Mouse (Mus musculus) gastrocnemius, adult 18-20 months (tissue): ENCODE results near the gene Itm2a. TPM values are rescaled to one million over a fixed set of nuclear protein-coding genes. Genes with fewer than 3 reads are reported as not detected.

ENCODE experiments used
- DNase-seq: peaks from one replicate; pipeline ENCODE4 v3.0.0; 2021; ENCODE audit warnings: low spot score
- long read RNA-seq, 2 experiments: library from polyadenylated mRNA; stranded (forward); transcript quantifications; one replicate each; pipeline ENCODE4 v2.0.0; 2021
- total RNA-seq, 2 experiments: library from RNA; stranded (reverse); gene quantifications; 2 replicates each; pipeline ENCODE4 v1.2.3; 2021

Gene Itm2a
- 100 to 1,000 TPM in 1 of 2 experiments, 10 to 100 TPM in 1; 52.4 to 105 TPM for total RNA-seq
- long read RNA-seq, experiment 1, transcript Itm2a-201 (6 exons, 1,744 nt), result major isoform, 154 of 157 reads
- long read RNA-seq, experiment 1, partial matches to known transcripts, result 3 of 157 reads
- long read RNA-seq, experiment 1, other reads (novel, unspliced or antisense), result 0 of 157 reads
- long read RNA-seq, experiment 2, transcript Itm2a-201 (6 exons, 1,744 nt), result major isoform, 119 of 125 reads
- long read RNA-seq, experiment 2, partial matches to known transcripts, result 4 of 125 reads
- long read RNA-seq, experiment 2, other reads (novel, unspliced or antisense), result 2 of 125 reads

- DNase-seq, result peak; percentile 10
Observed at GRCm38 (mm10) chrX:107402915-107403912, at the start of gene Itm2a. TSS of gene Itm2a (minus strand) at chrX:107403376.

- no peak for DNase-seq
Observed at GRCm38 (mm10) chrX:107435887-107436286, 32.7 kb upstream of the Itm2a start.

GRCm38 (mm10) chrX:107421304-107421703 is 18.1 kb upstream of the Itm2a start:
- DNase-seq, result no peak

DNA sequence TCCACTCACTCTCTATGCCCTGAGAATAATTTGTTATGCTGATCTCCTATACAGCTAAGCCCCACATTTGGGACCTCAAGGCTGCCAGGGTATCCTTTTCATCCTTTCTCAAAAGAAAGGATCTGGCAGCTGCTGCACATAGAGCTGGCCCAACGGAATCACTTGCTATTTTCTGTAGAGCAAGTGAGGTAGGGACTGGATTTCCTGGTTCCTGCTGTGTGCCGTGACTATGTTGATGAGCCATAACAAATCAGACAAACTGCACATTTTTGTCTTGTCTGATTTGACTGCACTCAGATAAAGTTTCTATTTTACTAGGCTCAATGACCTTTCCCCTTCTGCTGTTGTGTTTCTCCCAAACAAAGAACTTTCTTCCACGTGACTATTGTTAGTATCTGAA is 14.2 kb upstream of the Itm2a start:
- no peak for DNase-seq

DNA sequence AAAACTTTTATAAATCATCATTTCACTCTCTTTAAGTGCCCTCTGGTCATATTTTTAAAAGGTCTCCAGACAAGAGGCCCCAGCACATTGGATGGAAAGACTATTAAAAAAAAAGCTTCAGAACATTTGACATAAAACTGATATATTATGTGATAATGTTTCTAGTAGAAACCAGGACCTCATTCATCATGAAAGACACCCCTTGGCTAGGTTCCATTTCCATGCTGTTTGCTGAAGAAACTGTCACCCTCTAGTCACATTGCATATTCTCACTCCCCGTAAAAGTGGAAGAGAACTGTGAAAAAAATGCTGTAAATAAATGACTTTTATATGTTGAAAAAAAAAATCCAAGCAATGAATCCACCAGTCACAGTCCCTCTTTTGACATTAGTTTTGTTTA is 12.8 kb upstream of the Itm2a start:
- no peak for DNase-seq

- DNase-seq, result no peak
Observed at GRCm38 (mm10) chrX:107402481-107402880, 695 bp downstream of the Itm2a start.

- no peak for DNase-seq
Observed at GRCm38 (mm10) chrX:107399087-107399486, 4.1 kb downstream of the Itm2a start.

- DNase-seq, result no peak
Observed at GRCm38 (mm10) chrX:107393256-107393655, 9.9 kb downstream of the Itm2a start.

- no peak for DNase-seq
Observed at GRCm38 (mm10) chrX:107375329-107375728, 27.8 kb downstream of the Itm2a start.

Other genes with a start within 250 kb of the Itm2a start
- gene Gpr174, start 147.5 kb downstream of the Itm2a start, total RNA-seq, result not detected